In genomic region chr4:73791186-73791540, GRCm38 (mm10) we compare ENCODE assay signal across 9 mouse cellular contexts. TPM values are rescaled to one million over a fixed set of nuclear protein-coding genes. Genes with fewer than 3 reads are reported as not detected.
DNase-seq lines count a peak whose midpoint lies in the region; ATAC-seq and TF ChIP-seq lines count a peak whose summit lies in the region.
"Had no signal": no experiment of that assay in that cellular context is flagged by ENCODE, and none has a peak within 500 bp of the region (broad histone marks: within the 10 kb centered on the region; RNA-seq: fewer than 3 reads in every experiment).

No protein-coding gene starts in this region.

- H3K9me3 ChIP-seq in forebrain, embryonic 11.5 days (ENCODE audit: control insufficient read depth, low read length), result no peaks in the 10 kb centered on the region
- no peaks in the 10 kb centered on the region for H3K9me3 ChIP-seq in intestine, postnatal 0 days (ENCODE audit: control insufficient read depth)
- H3K9me3 ChIP-seq in neural tube, embryonic 13.5 days, result no peaks in the 10 kb centered on the region

- no peak overlapping the region for H3K27ac ChIP-seq in layer of hippocampus, adult 2 months
- H3K27ac ChIP-seq in forebrain, embryonic 11.5 days (ENCODE audit: low read depth, low read length), result no peak overlapping the region
- H3K27ac ChIP-seq in intestine, postnatal 0 days (ENCODE audit: low read depth, low read length), result no peak overlapping the region
- no peak overlapping the region for H3K27ac ChIP-seq in neural tube, embryonic 13.5 days (replicated peaks)

- no peak for TF ChIP-seq CTCF in layer of hippocampus, adult 2 months (conservative IDR thresholded peaks at IDR 0.05)
- TF ChIP-seq CTCF in intestine, postnatal 0 days (IDR thresholded peaks at IDR 0.05; ENCODE audit: low read depth), result no peak

- H3K27me3 ChIP-seq in forebrain, embryonic 11.5 days (ENCODE audit: control insufficient read depth, insufficient read depth, low read length), result peaks cover 17% of the 10 kb centered on the region
- H3K27me3 ChIP-seq in intestine, postnatal 0 days (replicated peaks; ENCODE audit: control insufficient read depth, insufficient read depth, low read length), result 0 out of 2 replicates have a peak, but pooled peaks cover 6% of the 10 kb centered on the region
- peaks cover 37% of the 10 kb centered on the region for H3K27me3 ChIP-seq in neural tube, embryonic 13.5 days

- no peaks in the 10 kb centered on the region for H3K36me3 ChIP-seq in forebrain, embryonic 11.5 days (ENCODE audit: control insufficient read depth, insufficient read depth, low read length)
- no peaks in the 10 kb centered on the region for H3K36me3 ChIP-seq in intestine, postnatal 0 days (ENCODE audit: control insufficient read depth, insufficient read depth)
- H3K36me3 ChIP-seq in neural tube, embryonic 13.5 days, result no peaks in the 10 kb centered on the region

- H3K4me2 ChIP-seq in forebrain, embryonic 11.5 days (ENCODE audit: low read depth, low read length, severe bottlenecking), result peak overlapping the region; percentile 95
- H3K4me2 ChIP-seq in intestine, postnatal 0 days (replicated peaks; ENCODE audit: low read depth), result peak overlapping the region; percentile 82
- H3K4me2 ChIP-seq in neural tube, embryonic 13.5 days, result peak overlapping the region; percentile 99

- ATAC-seq in forebrain, embryonic 11.5 days (replicated peaks; ENCODE audit: low FRiP score), result no peak; the same call in 1 of the 2 replicates
- no peak for ATAC-seq in intestine, postnatal 0 days
- peak; percentile 17; the same call in 1 of the 2 replicates for ATAC-seq in neural tube, embryonic 13.5 days (ENCODE audit: low read depth)
- no peak for ATAC-seq in inflammation-experienced regulatory T-cells, adult 6 months

- 53% methylated on average over 3 of the region's 3 CpGs for WGBS in forebrain, embryonic 11.5 days
- 25% methylated on average over 3 of the region's 3 CpGs for WGBS in intestine, postnatal 0 days
- 50% methylated on average over 3 of the region's 3 CpGs for WGBS in neural tube, embryonic 13.5 days

- H3K4me3 ChIP-seq in layer of hippocampus, adult 2 months, result peak overlapping the region; percentile 57
- peak overlapping the region; percentile 46 for H3K4me3 ChIP-seq in forebrain, embryonic 11.5 days (ENCODE audit: low read depth, low read length)
- peak overlapping the region; percentile 45 for H3K4me3 ChIP-seq in intestine, postnatal 0 days (ENCODE audit: low read depth, low read length)
- H3K4me3 ChIP-seq in neural tube, embryonic 13.5 days, result peak overlapping the region; percentile 60

- no peak for DNase-seq in layer of hippocampus, adult 2 months (ENCODE audit: low spot score in 2 of 2)
- DNase-seq in layer of hippocampus, adult 11-12 months (ENCODE audit: low spot score), result no peak
- no peak for DNase-seq in forebrain, embryonic 11.5 days (ENCODE audit: low spot score)
- no peak for DNase-seq in layer of hippocampus, postnatal 14 days (ENCODE audit: low spot score in 2 of 2)
- DNase-seq in left cerebral cortex, adult 11 months (ENCODE audit: low spot score), result no peak

- peak overlapping the region; percentile 56; the same call in 1 of the 2 replicates for H3K9ac ChIP-seq in forebrain, embryonic 11.5 days (ENCODE audit: low read length)
- H3K9ac ChIP-seq in intestine, postnatal 0 days (ENCODE audit: low read depth, low read length), result peak overlapping the region; percentile 50; the same call in 1 of the 2 replicates
- peak overlapping the region; percentile 70 for H3K9ac ChIP-seq in neural tube, embryonic 13.5 days

- peaks cover 6% of the 10 kb centered on the region; the same call in 1 of the 2 replicates for H3K4me1 ChIP-seq in forebrain, embryonic 11.5 days (replicated peaks; ENCODE audit: control insufficient read depth, insufficient read depth, low read length)
- H3K4me1 ChIP-seq in intestine, postnatal 0 days (replicated peaks; ENCODE audit: control insufficient read depth, insufficient read depth, low read length), result no peaks in the 10 kb centered on the region
- peaks cover 11% of the 10 kb centered on the region for H3K4me1 ChIP-seq in neural tube, embryonic 13.5 days (replicated peaks)

RNA-seq across cellular contexts. Expression of gene Rasef, which starts 0.4 kb away (rescaled TPM):
- under 1 TPM in 1 of 2 experiments, not detected in 1; 0.15 TPM for total RNA-seq in layer of hippocampus, adult 2 months (2021)
- 0.49 and 0.63 TPM in 2 replicates for polyA plus RNA-seq in forebrain, embryonic 11.5 days (2014; fragmentation: Nextera tagmentation; extraction: Ambion mirVana)
- polyA plus RNA-seq in intestine, postnatal 0 days (2015; fragmentation: Nextera tagmentation; extraction: Ambion mirVana), result 2.4 and 2.8 TPM in 2 replicates
- polyA plus RNA-seq in neural tube, embryonic 13.5 days (2015; fragmentation: Nextera tagmentation; extraction: Ambion mirVana), result 0.11 and 0.21 TPM in 2 replicates
- under 1 TPM; 0.25 to 0.31 TPM for total RNA-seq in layer of hippocampus, postnatal 14 days (2021)
- polyA plus RNA-seq in inflammation-experienced regulatory T-cells, adult 6 months (2017; shearing (Covaris generic)), result not detected
- total RNA-seq: MEL had no signal
